Mouse (Mus musculus): ENCODE measurements at regions not wholly inside any gene's neighbourhood (a gene's known extent, or its start where the extent isn't known, plus 50 kb on each side); places are given as distances from the start of the nearest gene placed in this dataset.

DNA sequence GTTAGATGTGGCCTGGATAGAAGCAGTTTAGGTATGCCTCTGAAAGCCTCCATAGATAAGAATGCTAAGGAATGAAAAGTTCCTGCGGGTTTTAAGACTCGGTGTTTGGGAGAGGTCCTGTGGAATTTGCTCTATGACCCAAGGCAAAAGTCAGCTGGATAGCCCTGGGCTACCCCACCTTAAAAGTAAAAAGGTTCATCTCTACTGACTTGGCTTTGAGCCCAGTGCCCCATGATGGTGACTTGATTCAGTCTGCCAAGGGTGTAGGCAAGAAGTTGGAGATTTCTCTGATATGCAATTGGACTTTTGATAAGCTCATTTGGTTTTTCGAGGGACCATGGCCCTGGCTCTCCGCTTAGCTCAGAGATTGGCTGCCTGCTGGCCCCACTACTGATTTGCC lies 78.8 kb upstream of the Herc3 start:
- no peak for ATAC-seq (ENCODE audit: poor library complexity, severe bottlenecking)

DNA sequence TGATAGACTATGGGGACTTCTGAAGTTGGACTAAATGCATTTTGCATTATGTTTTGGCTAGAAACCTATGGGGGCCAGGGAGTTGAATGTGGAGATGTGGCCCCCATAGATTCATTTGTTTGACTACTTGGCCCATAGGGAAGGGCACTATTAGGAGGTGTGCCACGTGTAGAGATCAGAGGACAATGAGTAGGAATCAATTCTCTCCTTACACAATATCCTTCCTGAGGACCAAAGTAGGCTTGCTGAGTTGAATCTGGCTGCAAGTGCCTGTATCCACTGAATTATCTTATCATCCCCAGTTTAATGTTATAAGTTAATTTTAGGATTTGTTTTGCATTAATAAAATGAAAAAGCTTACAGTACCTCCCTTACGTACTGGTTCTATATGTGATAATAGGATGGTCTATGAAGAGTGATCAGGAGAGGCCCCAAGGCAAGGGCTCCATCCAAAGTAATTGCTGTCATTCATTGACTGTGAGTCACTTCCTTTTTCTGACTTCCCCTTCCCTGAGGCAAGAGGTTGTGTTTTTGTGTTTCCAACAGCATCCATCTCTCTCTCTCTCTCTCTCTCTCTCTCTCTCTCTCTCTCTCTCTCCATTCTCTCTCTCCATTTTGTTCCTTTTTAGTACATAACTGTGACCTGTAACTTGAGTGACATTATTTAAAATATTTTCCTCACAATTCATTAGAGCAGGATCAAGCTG lies 74.8 kb upstream of the Herc3 start:
- peak; percentile 96 for ATAC-seq (ENCODE audit: poor library complexity, severe bottlenecking)

DNA sequence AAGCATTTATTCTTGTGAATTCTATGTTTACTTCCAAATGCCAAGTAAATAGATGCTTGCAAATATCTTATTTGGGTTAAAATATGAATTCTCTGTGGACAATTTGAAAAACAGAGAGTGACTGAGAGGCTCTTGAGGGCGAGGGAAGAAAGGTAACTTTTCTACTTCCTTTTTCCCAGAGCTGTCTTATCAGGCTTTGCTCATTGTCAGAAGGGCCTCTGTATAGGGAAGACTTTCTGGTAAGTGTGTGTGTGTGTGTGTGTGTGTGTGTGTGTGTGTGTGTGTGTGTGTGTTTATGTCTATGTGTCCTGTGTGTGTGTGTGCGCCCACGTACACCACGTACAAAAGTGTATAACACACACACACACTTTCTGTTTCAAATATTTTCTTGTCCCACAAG lies 73.9 kb upstream of the Herc3 start:
- ATAC-seq (ENCODE audit: poor library complexity, severe bottlenecking) = no peak

DNA sequence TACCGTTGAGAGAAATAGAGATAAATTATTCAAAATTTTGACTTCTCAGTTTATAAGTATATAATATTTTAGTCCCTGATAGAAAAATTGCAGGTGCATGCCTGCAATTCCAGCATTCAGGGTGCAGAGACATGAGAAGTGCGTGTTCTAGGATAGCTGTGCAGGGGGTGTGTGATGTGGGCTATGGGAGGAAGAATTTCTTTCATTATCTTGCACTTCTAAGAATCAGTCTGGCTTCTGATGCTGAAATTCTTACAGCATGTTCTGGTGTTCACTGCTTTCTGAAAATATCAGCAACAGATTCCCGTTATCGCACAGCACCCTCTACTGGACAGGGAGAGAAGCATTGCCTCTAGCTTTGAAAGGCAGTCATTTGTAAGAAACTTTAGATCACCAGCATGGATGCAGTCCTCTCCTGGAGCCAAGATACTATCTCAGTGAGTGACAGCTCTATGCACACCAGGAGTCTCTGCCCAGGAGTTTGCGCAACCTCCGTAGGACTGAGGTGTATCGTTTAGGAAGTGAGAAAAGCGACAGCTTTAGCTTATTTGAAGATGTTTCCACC lies 60.5 kb upstream of the Herc3 start:
- peak; percentile 94 for ATAC-seq (ENCODE audit: poor library complexity, severe bottlenecking)

DNA sequence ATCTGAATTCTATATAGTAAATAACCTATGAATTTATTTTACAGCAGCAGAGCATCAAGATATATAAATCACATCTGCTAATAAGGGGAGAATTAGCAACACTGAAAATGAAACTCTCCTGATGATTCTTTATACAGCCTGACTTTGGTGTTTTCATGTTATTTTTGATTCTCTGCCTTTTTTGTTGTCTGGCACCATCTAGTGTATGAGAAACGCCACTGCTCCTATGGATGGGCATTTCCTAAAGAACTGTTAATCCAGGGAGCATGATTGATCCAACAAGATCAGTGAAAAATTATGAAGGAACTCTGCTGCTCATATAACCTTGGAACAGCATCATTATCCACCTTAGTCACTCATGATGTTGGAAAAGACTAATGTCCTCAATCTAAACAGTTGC lies 59.3 kb upstream of the Herc3 start:
- peak; percentile 61 for ATAC-seq (ENCODE audit: poor library complexity, severe bottlenecking)

Measured in megakaryocyte, adult 5-6 weeks (primary cell).